Mouse (Mus musculus) lung, embryonic 16.5 days (tissue): ENCODE results near the gene Rasgrf1. TPM values are rescaled to one million over a fixed set of nuclear protein-coding genes. Genes with fewer than 3 reads are reported as not detected.
"Not testable (repeated sequence)": the region's sequence is repeated elsewhere in the genome, so short reads cannot be mapped to it uniquely, and the experiment has no call there.

Source experiments
- ATAC-seq: fragments of 200-750 bp; cut with Nextera tagmentation; 2 replicates; pipeline ENCODE4 v1.8.0; 2017; ENCODE audit warnings: low read depth, mild to moderate bottlenecking, moderate library complexity
- H3K27ac ChIP-seq: fragments of 300-500 bp; sonication (generic); 2 replicates; pipeline ENCODE4 v1.5.1; 2014; ENCODE audit warnings: mild to moderate bottlenecking, control low read depth, low read length
- H3K27me3 ChIP-seq: fragments of 300-500 bp; sonication (generic); 2 replicates; pipeline ENCODE4 v1.6.1; 2014; ENCODE audit warnings: low read depth, low read length, mixed read lengths; ENCODE audit not compliant: control insufficient read depth, insufficient read depth
- H3K36me3 ChIP-seq: fragments of 300-500 bp; sonication (generic); 2 replicates; pipeline ENCODE4 v1.6.1; 2014; ENCODE audit warnings: low read length; ENCODE audit not compliant: control insufficient read depth, insufficient read depth
- H3K4me1 ChIP-seq: fragments of 300-500 bp; sonication (generic); replicated peaks from 2 replicates; pipeline ENCODE4 v1.6.1; 2014; ENCODE audit warnings: low read length, mixed read lengths; ENCODE audit not compliant: control insufficient read depth, insufficient read depth
- H3K4me2 ChIP-seq: fragments of 300-500 bp; sonication (generic); 2 replicates; pipeline ENCODE4 v1.6.1; 2014; ENCODE audit warnings: low read depth, low read length, control low read depth
- H3K4me3 ChIP-seq: fragments of 300-500 bp; sonication (generic); 2 replicates; pipeline ENCODE4 v1.5.1; 2014; ENCODE audit warnings: mild to moderate bottlenecking, low read length, control low read depth
- H3K9ac ChIP-seq: fragments of 300-500 bp; sonication (generic); 2 replicates; pipeline ENCODE4 v1.6.1; 2014; ENCODE audit warnings: low read length, control low read depth
- H3K9me3 ChIP-seq: fragments of 300-500 bp; sonication (generic); 2 replicates; pipeline ENCODE4 v1.6.1; 2016; ENCODE audit warnings: low read length; ENCODE audit not compliant: control insufficient read depth
- WGBS: fragments of 180-500 bp; shearing (Covaris S2); extraction: QIAGEN DNeasy Blood & Tissue Kit; methylation state at CpG from one replicate; pipeline ENCODE4 v1.1.7; 2014; 5-methylcytosine and 5-hydroxymethylcytosine counted together
- polyA plus RNA-seq: library from polyadenylated mRNA; unstranded; fragments of >200 nt; fragmentation: Nextera tagmentation; extraction: Ambion mirVana; gene quantifications from 2 replicates; pipeline ENCODE4 v1.2.1, GENCODE M21; 2015

Rasgrf1 gene
- polyA plus RNA-seq, 1 experiment from 2014 or later, result 0.79 TPM

DNA sequence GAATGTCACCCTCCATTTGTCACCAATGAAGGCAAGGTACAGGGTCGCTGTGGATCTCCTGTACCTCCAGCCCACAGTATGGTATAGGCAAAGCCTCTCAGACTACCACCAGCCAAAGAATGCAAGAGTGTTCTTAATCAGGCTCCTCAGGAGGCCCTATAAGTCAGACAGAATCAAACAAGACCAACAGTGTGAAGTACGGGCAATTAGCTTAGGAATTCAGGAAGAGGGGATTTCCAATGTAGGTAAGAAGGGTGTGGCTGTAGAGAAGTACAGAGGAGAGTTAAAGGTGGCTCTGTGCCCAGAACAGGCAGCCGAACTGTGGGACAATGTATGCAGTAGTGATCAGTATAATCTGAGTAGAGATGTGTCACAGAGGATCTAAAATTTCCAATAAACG, 126.6 kb downstream of the Rasgrf1 start:
- Histone ChIP-seq H3K9me3 (no peaks in the 10 kb centered on the region), H3K4me3 (no peak overlapping the region), H3K27me3 (no peaks in the 10 kb centered on the region), H3K36me3 (no peaks in the 10 kb centered on the region), H3K4me1 (peaks cover 3% of the 10 kb centered on the region), H3K27ac (peak overlapping the region; percentile 92), H3K4me2 (peak overlapping the region; percentile 1; the same call in 1 of the 2 replicates), H3K9ac (no peak overlapping the region)
- ATAC-seq, result peak; percentile 91
- WGBS, result 48% methylated on average over 4 of the region's 4 CpGs

DNA sequence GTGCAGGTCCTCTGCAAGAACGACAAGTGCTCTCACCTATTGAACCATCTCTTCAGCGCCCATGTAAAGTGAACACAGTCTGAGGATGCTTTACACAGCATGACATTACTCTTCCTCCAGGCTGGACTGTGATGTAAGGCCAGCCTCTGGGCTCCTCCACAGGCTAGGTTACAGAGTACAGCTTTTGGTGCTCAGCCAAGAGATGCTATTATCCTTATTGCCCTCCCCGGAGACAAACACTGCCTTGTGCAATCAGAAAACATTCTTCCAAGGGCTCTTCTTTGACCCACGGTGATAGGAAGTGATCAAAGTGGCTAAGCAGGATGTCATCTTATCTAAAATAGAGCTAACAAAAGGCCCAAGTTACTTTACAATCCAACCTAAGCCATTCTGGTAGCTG, 128.8 kb downstream of the Rasgrf1 start:
- Histone ChIP-seq H3K9ac (no peak overlapping the region), H3K4me3 (no peak overlapping the region), H3K27ac (no peak overlapping the region), H3K27me3 (no peaks in the 10 kb centered on the region), H3K4me1 (peaks cover 3% of the 10 kb centered on the region), H3K36me3 (no peaks in the 10 kb centered on the region), H3K9me3 (no peaks in the 10 kb centered on the region), H3K4me2 (no peak overlapping the region)
- no peak for ATAC-seq
- WGBS, result 58% methylated on average over 4 of the region's 4 CpGs

DNA sequence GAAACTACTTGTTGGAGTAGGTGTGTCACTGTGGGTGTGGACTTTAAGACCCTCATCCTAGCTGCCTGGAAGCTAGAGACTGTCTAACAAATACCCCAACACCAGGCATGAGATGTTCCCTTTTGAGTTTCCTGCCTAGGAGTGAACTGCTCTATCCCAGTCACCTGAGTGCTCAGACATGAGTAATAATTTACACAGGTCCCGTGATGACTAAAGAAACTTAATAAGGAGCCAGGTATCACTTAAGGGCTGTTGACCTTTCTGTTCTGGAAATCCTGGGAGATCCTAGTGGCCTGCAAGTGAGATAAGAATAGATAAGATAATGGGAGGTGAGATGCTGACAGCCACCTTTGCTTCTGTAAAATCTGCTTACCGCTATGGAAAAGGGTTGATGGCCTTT, 131.2 kb downstream of the Rasgrf1 start:
- WGBS, result 37% methylated on average over 2 of the region's 2 CpGs
- ATAC-seq, result no peak
- Histone ChIP-seq H3K4me2 (no peak overlapping the region), H3K4me1 (peaks cover 3% of the 10 kb centered on the region), H3K36me3 (no peaks in the 10 kb centered on the region), H3K9ac (no peak overlapping the region), H3K4me3 (no peak overlapping the region), H3K9me3 (no peaks in the 10 kb centered on the region), H3K27me3 (no peaks in the 10 kb centered on the region), H3K27ac (no peak overlapping the region)

DNA sequence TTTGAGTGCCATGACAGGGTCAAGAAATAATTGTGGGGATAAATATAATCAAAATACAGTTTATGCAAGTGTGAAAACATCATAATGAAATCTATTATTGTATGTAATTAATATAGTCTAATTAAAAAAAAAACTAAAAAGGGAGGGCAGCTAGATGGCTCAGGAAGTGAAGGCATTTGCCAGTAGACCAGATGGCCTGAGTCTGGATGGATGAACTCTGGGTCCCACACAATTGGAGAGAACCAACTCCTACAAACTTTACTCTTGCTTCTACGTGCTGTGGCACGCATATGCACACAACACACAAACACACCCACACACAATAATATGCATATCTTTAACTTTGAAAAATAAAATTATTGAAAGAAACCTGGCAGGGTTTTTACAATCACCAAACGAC, 131.8 kb downstream of the Rasgrf1 start:
- no peak overlapping the region for H3K4me3 ChIP-seq
- no peak overlapping the region for H3K4me2 ChIP-seq
- no peak overlapping the region for H3K27ac ChIP-seq
- H3K9me3 ChIP-seq, result peaks cover 6% of the 10 kb centered on the region; the same call in 1 of the 2 replicates
- WGBS, result 87% methylated on average over 3 of the region's 3 CpGs
- peaks cover 3% of the 10 kb centered on the region for H3K4me1 ChIP-seq
- H3K9ac ChIP-seq, result no peak overlapping the region
- H3K36me3 ChIP-seq, result no peaks in the 10 kb centered on the region
- H3K27me3 ChIP-seq, result no peaks in the 10 kb centered on the region
- no peak for ATAC-seq

DNA sequence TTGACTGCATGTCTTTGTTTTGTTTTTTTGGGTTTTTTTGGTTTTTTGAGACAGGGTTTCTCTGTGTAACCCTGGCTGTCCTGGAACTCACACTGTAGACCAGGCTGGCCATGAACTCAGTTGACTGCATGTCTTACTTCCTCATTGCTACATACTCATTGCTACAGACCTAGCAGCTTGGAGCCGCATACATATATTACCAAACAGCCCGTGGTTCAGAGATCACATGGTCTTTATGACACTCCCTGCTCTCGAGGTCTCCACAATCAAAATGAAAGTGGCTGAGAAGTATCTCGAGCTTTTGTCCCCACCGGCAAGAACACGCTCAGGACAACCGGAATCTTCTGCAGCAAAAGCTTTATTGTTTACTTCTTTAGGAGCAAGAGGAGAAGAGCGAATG, 133.2 kb downstream of the Rasgrf1 start:
- H3K4me2 ChIP-seq, H3K27ac ChIP-seq, H3K4me3 ChIP-seq, H3K9me3 ChIP-seq, ATAC-seq, H3K9ac ChIP-seq, H3K27me3 ChIP-seq, H3K36me3 ChIP-seq, H3K4me1 ChIP-seq: not testable (repeated sequence)
- 88% methylated on average over 8 of the region's 8 CpGs for WGBS

DNA sequence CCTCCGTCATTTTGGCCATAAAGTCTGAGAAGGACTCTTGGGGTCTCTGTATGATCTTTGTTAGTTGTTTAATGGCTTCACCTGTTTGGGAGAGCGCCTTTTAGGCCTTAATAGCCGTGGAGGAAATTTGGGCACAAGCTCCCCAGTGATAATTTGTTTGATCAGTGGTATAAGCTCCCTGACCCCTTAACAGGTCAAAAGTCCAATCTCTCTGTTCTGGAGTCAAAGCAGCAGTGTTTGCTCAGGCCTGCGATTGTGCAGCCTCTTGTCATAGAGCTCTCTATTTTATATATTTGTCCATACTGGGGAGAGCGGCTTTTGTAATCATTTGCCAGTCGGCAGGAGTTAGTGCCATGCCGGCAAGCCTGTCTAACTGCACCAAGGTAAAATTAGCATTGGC, 135.5 kb downstream of the Rasgrf1 start:
- Histone ChIP-seq H3K9ac (no peak overlapping the region), H3K36me3 (no peaks in the 10 kb centered on the region), H3K27ac (no peak overlapping the region), H3K4me3 (no peak overlapping the region), H3K27me3 (no peaks in the 10 kb centered on the region), H3K4me1 (no peaks in the 10 kb centered on the region), H3K9me3 (peaks cover 6% of the 10 kb centered on the region; the same call in 1 of the 2 replicates), H3K4me2 (no peak overlapping the region)
- ATAC-seq, result no peak
- WGBS, result 78% methylated on average over 7 of the region's 7 CpGs

DNA sequence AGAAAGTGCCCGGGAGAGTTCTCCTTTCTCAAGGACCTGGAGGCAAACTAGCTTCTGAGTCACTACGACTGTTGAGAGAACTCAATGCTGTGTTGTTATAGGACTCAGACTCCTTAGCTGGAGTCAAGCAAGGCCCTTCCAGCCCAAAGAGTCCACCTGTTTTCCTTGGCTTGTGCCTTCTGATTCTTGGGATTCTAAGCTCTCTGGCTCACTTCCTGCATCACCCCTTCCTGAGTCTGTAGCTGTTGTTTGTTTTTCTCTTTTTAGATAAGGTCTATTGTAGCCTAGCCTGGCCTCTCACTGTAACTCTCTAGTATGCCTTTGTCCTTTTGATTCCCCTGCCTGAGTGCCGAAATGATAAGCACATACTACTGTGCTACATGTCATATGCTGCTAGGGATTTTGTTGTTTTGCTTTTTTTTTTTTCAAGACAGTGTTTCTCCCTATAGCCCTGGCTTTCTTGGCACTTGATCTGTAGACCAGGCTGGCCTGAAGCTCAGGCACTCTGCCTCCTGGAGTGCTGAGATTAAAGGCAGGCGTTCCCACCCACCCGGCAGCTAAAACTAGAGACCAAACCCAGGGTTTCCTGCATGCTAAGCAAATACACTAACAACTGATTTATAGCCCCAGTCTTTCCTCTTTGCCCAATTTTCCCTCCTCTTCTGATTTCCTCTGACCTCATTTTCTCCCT, 138.4 kb downstream of the Rasgrf1 start:
- no peaks in the 10 kb centered on the region for H3K4me1 ChIP-seq
- H3K9ac ChIP-seq, result no peak overlapping the region
- H3K4me3 ChIP-seq, result no peak overlapping the region
- ATAC-seq, result peak; percentile 60
- H3K36me3 ChIP-seq, result no peaks in the 10 kb centered on the region
- WGBS, result 29% methylated on average over 5 of the region's 5 CpGs
- no peak overlapping the region for H3K4me2 ChIP-seq
- peak overlapping the region; percentile 14 for H3K27ac ChIP-seq
- H3K27me3 ChIP-seq, result no peaks in the 10 kb centered on the region
- H3K9me3 ChIP-seq, result peaks cover 6% of the 10 kb centered on the region; the same call in 1 of the 2 replicates

DNA sequence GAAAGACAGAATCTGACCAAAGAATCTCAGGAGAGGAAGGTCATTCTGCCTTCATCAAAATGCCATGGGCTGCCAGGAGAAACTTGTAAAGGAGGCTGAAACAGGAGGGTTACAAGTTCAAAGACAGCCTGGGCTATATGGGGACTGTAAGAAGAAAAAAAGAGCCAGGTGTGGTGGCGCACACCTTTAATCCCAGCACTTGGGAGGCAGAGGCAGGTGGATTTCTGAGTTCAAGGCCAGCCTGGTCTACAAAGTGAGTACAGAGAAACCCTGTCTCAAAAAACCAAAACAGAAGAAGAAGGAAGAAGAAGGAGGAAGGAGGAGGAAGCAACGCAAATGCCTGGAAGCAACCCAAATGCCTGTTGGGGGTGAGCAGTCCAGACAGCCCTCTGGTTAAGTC, 144.1 kb downstream of the Rasgrf1 start, which contains the start of gene Ctsh:
Gene Ctsh, plus strand, starts transcription at position 301 of the 400 bp plus-strand sequence.
- ATAC-seq, result no peak
- Histone ChIP-seq H3K27ac (peak within 1 kb of the TSS; percentile 81), H3K4me2 (peak within 1 kb of the TSS; percentile 71), H3K27me3 (no peaks in the 10 kb centered on the region), H3K4me3 (peak within 1 kb of the TSS; percentile 65), H3K4me1 (0 out of 2 replicates have a peak, but pooled peaks cover 3% of the 10 kb centered on the region), H3K36me3 (no peaks in the 10 kb centered on the region), H3K9ac (peak within 1 kb of the TSS; percentile 83), H3K9me3 (no peaks in the 10 kb centered on the region)
- 63% methylated on average over 2 of the region's 2 CpGs for WGBS

DNA sequence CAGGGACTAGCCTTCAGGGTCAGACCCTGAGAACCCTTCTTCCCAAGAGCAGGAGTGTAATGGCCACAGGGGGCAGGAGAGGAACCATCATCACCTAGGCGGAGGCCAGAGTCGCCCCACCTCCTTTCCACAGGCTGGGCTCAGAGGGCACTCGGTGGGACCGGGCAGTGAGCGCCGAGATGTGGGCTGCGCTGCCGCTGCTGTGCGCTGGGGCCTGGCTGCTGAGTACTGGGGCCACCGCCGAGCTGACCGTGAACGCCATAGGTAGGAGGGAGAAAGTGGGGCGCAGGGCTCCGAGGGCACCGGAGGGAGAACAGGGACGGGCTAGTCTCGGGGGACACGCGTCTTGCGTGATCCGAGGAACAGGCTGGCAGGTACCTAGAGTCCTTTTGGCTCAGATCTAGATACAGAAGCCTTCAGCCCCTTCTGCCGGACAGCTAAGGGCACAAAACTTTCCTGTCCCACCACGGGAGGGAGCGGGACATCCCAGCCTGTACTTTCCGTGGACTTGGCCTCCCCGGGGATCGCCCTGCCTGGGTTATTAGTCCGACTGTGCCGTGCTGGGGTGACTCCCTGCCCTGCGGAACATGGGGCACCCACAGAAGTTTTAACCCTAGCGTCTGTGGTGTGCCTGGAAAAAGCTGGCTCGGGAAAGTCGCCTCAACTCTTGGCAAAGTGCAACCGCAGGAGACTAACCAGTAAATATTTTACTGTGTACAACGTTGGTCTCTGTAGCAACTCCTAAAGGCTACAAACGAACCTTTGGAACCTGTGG, 144.8 kb downstream of the Rasgrf1 start:
- WGBS, result 0% methylated on average over 36 of the region's 37 CpGs
- Histone ChIP-seq H3K9ac (peak overlapping the region; percentile 83), H3K27ac (peak overlapping the region; percentile 81), H3K9me3 (no peaks in the 10 kb centered on the region), H3K4me1 (0 out of 2 replicates have a peak, but pooled peaks cover 3% of the 10 kb centered on the region), H3K4me2 (peak overlapping the region; percentile 71), H3K4me3 (peak overlapping the region; percentile 65), H3K36me3 (no peaks in the 10 kb centered on the region), H3K27me3 (no peaks in the 10 kb centered on the region)
- peak; percentile 94 for ATAC-seq
